Mouse (Mus musculus): ENCODE data around the gene R3hdm1. TPM values are rescaled to one million over a fixed set of nuclear protein-coding genes. Genes with fewer than 3 reads are reported as not detected.
A peak's percentile ranks its signal among the peaks of the same experiment; 100 is the strongest.

R3hdm1 gene
- total and polyA plus RNA-seq, 3 experiments = 17.8 to 75.7 (median 33.9) TPM

DNA sequence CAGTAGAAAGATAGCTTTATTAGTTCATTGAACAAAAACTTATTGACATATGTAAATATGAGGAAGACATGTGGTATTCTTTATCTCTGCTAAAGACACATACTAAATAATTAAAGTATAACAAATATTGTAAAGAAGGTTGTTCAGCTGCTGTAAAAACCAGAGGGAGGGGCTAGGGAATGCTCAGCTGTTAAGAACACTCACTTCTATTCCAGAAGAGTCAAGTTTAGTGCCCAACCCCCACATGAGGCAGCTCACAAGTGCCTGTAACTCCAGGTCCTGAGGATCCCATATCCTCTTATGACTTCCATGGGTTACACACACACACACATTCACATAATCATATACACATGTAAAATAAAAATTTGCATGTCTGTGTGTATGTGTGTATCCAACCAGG is 67.0 kb downstream of the R3hdm1 start:
- no peaks in the 10 kb centered on the region for H3K4me1 ChIP-seq (ENCODE audit: control insufficient read depth in 1 of 2, insufficient read depth in 2 of 2)
- H3K27ac ChIP-seq (ENCODE audit: insufficient read depth, low read depth) = no peak overlapping the region
- no peak overlapping the region for H3K4me2 ChIP-seq (ENCODE audit: insufficient read depth, low read depth, poor library complexity, severe bottlenecking)
- no peak for TF ChIP-seq ZKSCAN1 (IDR thresholded peaks at IDR 0.05; ENCODE audit: borderline replicate concordance, low read depth, low read length)
- no peaks in the 10 kb centered on the region for H3K9me3 ChIP-seq (replicated peaks; ENCODE audit: low read length)
- H3K4me3 ChIP-seq (replicated peaks in 1 of 3; ENCODE audit: low read depth in 2 of 3, low read length in 2 of 3, poor library complexity in 1 of 3) = no peak overlapping the region
- H3K9ac ChIP-seq (ENCODE audit: insufficient read depth, low read depth) = no peak overlapping the region
- dilution Hi-C loops (cut with MboI; ENCODE audit: extremely low pct_ligation_motif_present, extremely low pct_unique_long_range_greater_than_20kb, low sequenced_read_pairs) = no loop called here
- no peaks in the 10 kb centered on the region for H3K79me2 ChIP-seq (replicated peaks; ENCODE audit: control insufficient read depth, extremely low read depth, insufficient read depth, poor library complexity, severe bottlenecking)
- no peak for DNase-seq (ENCODE audit: extremely low read depth)
- no peaks in the 10 kb centered on the region for H3K27me3 ChIP-seq (replicated peaks)
- H3K36me3 ChIP-seq (replicated peaks in 1 of 2; ENCODE audit: control insufficient read depth in 1 of 2, insufficient read depth in 1 of 2, low read length in 1 of 2) = peaks cover 3 to 31% of the 10 kb centered on the region in 2 experiments
- in situ Hi-C loops (cut with MboI; ENCODE audit: low pct_ligation_motif_present, low pct_unique_long_range_greater_than_20kb, low sequenced_read_pairs) = no loop called here

DNA sequence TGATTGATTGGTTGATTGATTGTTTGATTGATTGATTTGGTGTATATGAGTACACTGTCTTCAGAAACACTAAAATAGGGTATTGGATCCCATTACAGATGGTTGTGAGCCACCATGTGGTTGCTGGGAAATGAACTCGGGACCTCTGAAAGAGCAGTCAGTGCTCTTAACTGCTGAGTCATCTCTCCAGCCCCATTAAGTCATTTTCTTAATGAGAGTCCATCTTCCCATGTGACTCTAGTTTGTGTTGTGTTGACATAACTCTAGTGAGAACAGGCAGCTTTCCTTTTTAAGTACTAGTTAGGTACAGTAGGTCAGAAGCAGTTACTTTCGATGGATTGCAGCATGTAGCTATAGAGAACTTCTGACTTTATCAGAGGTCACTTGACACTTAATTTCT is 88.3 kb downstream of the R3hdm1 start:
- Histone ChIP-seq H3K36me3 (replicated peaks in 1 of 2; ENCODE audit: control insufficient read depth in 1 of 2, insufficient read depth in 1 of 2, low read length in 1 of 2) (peaks cover 30 to 78% of the 10 kb centered on the region in 2 experiments), H3K4me3 (replicated peaks in 1 of 3; ENCODE audit: low read depth in 2 of 3, low read length in 2 of 3, poor library complexity in 1 of 3) (no peak overlapping the region), H3K79me2 (replicated peaks; ENCODE audit: control insufficient read depth, extremely low read depth, insufficient read depth, poor library complexity, severe bottlenecking) (no peaks in the 10 kb centered on the region), H3K4me2 (ENCODE audit: insufficient read depth, low read depth, poor library complexity, severe bottlenecking) (no peak overlapping the region), H3K9ac (ENCODE audit: insufficient read depth, low read depth) (no peak overlapping the region), H3K4me1 (ENCODE audit: control insufficient read depth in 1 of 2, insufficient read depth in 2 of 2) (peaks cover 4 to 7% of the 10 kb centered on the region in 2 experiments; a peak in 1 of 4 replicates), H3K27me3 (replicated peaks) (no peaks in the 10 kb centered on the region), H3K27ac (ENCODE audit: insufficient read depth, low read depth) (no peak overlapping the region), H3K9me3 (replicated peaks; ENCODE audit: low read length) (no peaks in the 10 kb centered on the region)
- in situ Hi-C loops (cut with MboI; ENCODE audit: low pct_ligation_motif_present, low pct_unique_long_range_greater_than_20kb, low sequenced_read_pairs) (no loop called here), dilution Hi-C loops (cut with MboI; ENCODE audit: extremely low pct_ligation_motif_present, extremely low pct_unique_long_range_greater_than_20kb, low sequenced_read_pairs) (no loop called here)
- TF ChIP-seq TCF12 (IDR thresholded peaks at IDR 0.05; ENCODE audit: low read depth, low read length) (no peak), POLR2A (IDR thresholded peaks at IDR 0.05; ENCODE audit: low read depth, low read length) (no peak), GABPA (IDR thresholded peaks at IDR 0.05; ENCODE audit: insufficient replicate concordance, low read depth, low read length) (no peak), ELF1 (IDR thresholded peaks at IDR 0.05; ENCODE audit: low read depth, low read length) (no peak), ZC3H11A (IDR thresholded peaks at IDR 0.05; ENCODE audit: low read depth, low read length) (no peak), MAFK (IDR thresholded peaks at IDR 0.05; ENCODE audit: insufficient replicate concordance, low read length) (peak; percentile 80)
- peak; percentile 20 for DNase-seq (ENCODE audit: extremely low read depth)

DNA sequence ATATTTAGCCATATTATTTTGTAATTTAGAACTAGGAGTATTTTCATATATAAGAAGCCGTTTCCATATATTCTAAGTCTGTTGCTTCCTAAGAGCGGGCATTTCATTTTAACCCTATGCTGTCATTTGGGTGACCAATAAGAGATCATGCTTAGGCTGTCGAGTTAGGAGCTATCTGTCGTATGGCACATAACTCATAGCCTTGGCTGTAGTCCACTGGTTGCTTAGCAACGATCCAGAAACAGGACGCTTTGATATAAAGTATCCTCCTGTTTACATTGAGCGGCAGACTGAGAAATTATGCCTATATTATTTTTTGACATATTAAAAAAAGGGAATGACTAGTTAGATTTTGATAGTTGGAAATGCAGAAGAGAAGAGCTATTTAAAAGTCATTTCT is 89.3 kb downstream of the R3hdm1 start:
- no peaks in the 10 kb centered on the region for H3K27me3 ChIP-seq (replicated peaks)
- no peaks in the 10 kb centered on the region for H3K79me2 ChIP-seq (replicated peaks; ENCODE audit: control insufficient read depth, extremely low read depth, insufficient read depth, poor library complexity, severe bottlenecking)
- H3K4me3 ChIP-seq (replicated peaks in 1 of 3; ENCODE audit: low read depth in 2 of 3, low read length in 2 of 3, poor library complexity in 1 of 3) = no peak overlapping the region
- peaks cover 4 to 7% of the 10 kb centered on the region in 2 experiments; a peak in 1 of 4 replicates for H3K4me1 ChIP-seq (ENCODE audit: control insufficient read depth in 1 of 2, insufficient read depth in 2 of 2)
- TF ChIP-seq MAFK (IDR thresholded peaks at IDR 0.05; ENCODE audit: insufficient replicate concordance, low read length) (no peak), CHD2 (IDR thresholded peaks at IDR 0.05; ENCODE audit: low read length) (no peak)
- no peak overlapping the region for H3K4me2 ChIP-seq (ENCODE audit: insufficient read depth, low read depth, poor library complexity, severe bottlenecking)
- no peak for DNase-seq (ENCODE audit: extremely low read depth)
- peaks cover 26 to 77% of the 10 kb centered on the region in 2 experiments for H3K36me3 ChIP-seq (replicated peaks in 1 of 2; ENCODE audit: control insufficient read depth in 1 of 2, insufficient read depth in 1 of 2, low read length in 1 of 2)
- dilution Hi-C loops (cut with MboI; ENCODE audit: extremely low pct_ligation_motif_present, extremely low pct_unique_long_range_greater_than_20kb, low sequenced_read_pairs) (no loop called here), in situ Hi-C loops (cut with MboI; ENCODE audit: low pct_ligation_motif_present, low pct_unique_long_range_greater_than_20kb, low sequenced_read_pairs) (no loop called here)
- H3K27ac ChIP-seq (ENCODE audit: insufficient read depth, low read depth) = no peak overlapping the region
- no peaks in the 10 kb centered on the region for H3K9me3 ChIP-seq (replicated peaks; ENCODE audit: low read length)
- H3K9ac ChIP-seq (ENCODE audit: insufficient read depth, low read depth) = no peak overlapping the region
